Mouse (Mus musculus): Measurements from ENCODE around the gene Spata16. TPM values are rescaled to one million over a fixed set of nuclear protein-coding genes. Genes with fewer than 3 reads are reported as not detected.

Gene Spata16
- total RNA-seq, 2 experiments from 2014 or later, result not detected

- intact Hi-C loops (cut with DNase I), result no loop called here
- DNase-seq, result no peak
These were observed 331.6 kb downstream of the Spata16 start for GRCm38 (mm10) chr3:26968852-26969513.

GRCm38 (mm10) chr3:26970529-26970928, 333.1 kb downstream of the Spata16 start:
- no peak for DNase-seq
- intact Hi-C loops (cut with DNase I), result no loop called here

- no peak for DNase-seq
- intact Hi-C loops (cut with DNase I), result no loop called here
These were observed 333.9 kb downstream of the Spata16 start for GRCm38 (mm10) chr3:26971276-26971675.

GRCm38 (mm10) chr3:26972105-26972504, 334.7 kb downstream of the Spata16 start:
- DNase-seq, result no peak
- intact Hi-C loops (cut with DNase I), result no loop called here

- intact Hi-C loops (cut with DNase I), result no loop called here
- DNase-seq, result no peak
These were observed 342.2 kb downstream of the Spata16 start for GRCm38 (mm10) chr3:26979603-26980002.

- DNase-seq, result no peak
- intact Hi-C loops (cut with DNase I), result no loop called here
These were observed 343.0 kb downstream of the Spata16 start for GRCm38 (mm10) chr3:26980371-26980770.

- no peak for DNase-seq
- intact Hi-C loops (cut with DNase I), result no loop called here
These were observed 344.7 kb downstream of the Spata16 start for GRCm38 (mm10) chr3:26981979-26982623.

- intact Hi-C loops (cut with DNase I), result no loop called here
These were observed 346.3 kb downstream of the Spata16 start for GRCm38 (mm10) chr3:26983749-26984148.

GRCm38 (mm10) chr3:27006844-27007243, 369.4 kb downstream of the Spata16 start:
- no peak for DNase-seq
- intact Hi-C loops (cut with DNase I), result no loop called here

More at GRCm38 (mm10) chr3:26983749-26984148, 346.3 kb downstream of the Spata16 start:
- DNase-seq, result no peak

- intact Hi-C loops (cut with DNase I), result no loop called here
- no peak for DNase-seq
These were observed 390.5 kb downstream of the Spata16 start for GRCm38 (mm10) chr3:27027957-27028356.

- no peak for DNase-seq
- intact Hi-C loops (cut with DNase I), result no loop called here
These were observed 391.1 kb downstream of the Spata16 start for GRCm38 (mm10) chr3:27028526-27028925.

- intact Hi-C loops (cut with DNase I), result no loop called here
- no peak for DNase-seq
These were observed 392.8 kb downstream of the Spata16 start for GRCm38 (mm10) chr3:27030067-27030857.

Small RNA genes lying within 50 kb of the gene (microRNA-seq; reads per million reads assigned to microRNA genes)
- gene Gm25773 (ENCODE audit: borderline number of aligned reads in 2 of 2) (0 reads per million in 2 experiments), gene Gm44464 (ENCODE audit: borderline number of aligned reads in 2 of 2) (0 reads per million in 2 experiments)

All from heart, postnatal 36 days (tissue).